Mouse (Mus musculus) common myeloid progenitor, adult 5-6 weeks (primary cell): Measurements from ENCODE around the gene Skap1. TPM values are rescaled to one million over a fixed set of nuclear protein-coding genes. Genes with fewer than 3 reads are reported as not detected.
"Not testable (repeated sequence)": the region's sequence is repeated elsewhere in the genome, so short reads cannot be mapped to it uniquely, and the experiment has no call there.

Experiments used
- ATAC-seq: replicated peaks from 2 replicates; pipeline ENCODE4 v1.8.0; 2016; ENCODE audit warnings: low read depth, mild to moderate bottlenecking, moderate TSS enrichment, inconsistent platforms; ENCODE audit not compliant: poor library complexity, severe bottlenecking
- total RNA-seq: library from RNA; stranded (forward); fragments of 200-1000, 187-1606 nt; gene quantifications from 2 replicates; pipeline ENCODE4 v1.2.3, GENCODE M21; 2017

The Skap1 gene
- total RNA-seq, 1 experiment from 2014 or later = not detected

DNA sequence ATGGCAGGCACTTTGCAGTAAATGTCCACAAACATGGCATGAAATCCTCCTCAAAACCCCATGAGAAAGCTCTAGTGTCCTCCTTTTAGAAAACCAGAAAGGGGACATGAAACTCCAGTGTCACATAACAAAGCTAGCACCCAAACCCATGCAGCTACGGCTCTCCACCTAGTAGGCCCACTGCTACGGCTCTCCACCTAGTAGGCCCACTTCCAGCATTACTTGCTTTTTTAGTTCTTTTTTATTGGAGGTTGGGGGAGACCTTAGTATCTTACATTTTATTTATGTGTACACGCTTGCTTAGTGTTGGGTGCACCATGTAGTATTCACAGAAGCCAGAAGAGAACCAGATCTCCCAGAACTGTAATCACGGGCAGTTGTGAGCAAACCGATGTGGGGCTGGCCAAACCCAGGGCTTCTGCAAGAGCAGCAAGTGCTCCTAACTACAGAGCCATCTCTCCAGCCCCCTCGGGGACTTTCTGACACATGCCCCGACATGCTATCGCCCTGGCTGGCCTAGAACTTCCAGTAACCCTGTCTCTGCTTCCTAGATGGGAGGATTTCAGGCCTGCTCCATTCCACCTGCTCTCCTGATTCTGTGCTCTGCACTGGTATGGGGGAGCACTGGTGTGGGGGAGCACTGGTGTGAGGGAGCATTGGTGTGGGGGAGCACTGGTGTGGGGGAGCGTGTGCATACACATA lies 307.0 kb downstream of the Skap1 start:
- ATAC-seq = no peak

DNA sequence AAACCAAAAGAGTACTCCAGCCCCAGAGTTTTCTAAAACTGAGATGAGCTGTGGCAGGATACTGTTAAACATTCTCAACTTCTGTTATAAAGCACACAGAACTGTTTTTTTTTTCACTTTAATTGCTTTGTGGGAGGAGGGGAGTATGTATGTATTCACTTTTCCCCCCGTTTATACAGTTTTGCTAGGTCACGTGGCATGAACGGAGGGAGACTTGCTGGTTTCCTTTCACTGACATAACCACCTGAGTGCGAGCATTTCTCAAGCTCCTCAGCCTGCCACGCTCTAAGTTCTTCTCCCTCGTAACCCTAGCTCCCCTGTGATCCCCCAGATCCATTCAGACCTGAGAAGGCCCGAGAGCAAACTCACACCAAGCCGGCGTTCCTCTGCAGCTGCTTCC lies 308.0 kb downstream of the Skap1 start:
- no peak for ATAC-seq

DNA sequence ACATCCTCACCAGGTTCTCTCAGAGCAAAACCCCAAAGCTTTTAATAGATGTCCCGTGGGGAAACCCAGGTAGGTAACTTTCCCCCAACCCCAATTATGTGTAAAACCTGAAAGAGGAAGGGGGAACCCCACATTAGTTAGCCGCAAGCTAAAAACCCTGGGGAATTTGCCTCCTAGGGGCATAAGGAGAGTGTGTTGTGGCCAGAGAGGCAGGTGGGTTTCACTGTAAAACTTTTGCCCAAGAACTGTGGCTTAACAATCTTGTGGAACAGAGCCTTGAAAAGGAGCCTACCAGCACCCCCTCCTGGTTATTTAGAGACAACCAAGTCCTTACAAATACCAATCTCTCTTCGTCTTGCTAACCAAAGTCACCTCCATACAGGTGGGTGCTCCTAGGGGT lies 310.1 kb downstream of the Skap1 start:
- ATAC-seq = no peak

DNA sequence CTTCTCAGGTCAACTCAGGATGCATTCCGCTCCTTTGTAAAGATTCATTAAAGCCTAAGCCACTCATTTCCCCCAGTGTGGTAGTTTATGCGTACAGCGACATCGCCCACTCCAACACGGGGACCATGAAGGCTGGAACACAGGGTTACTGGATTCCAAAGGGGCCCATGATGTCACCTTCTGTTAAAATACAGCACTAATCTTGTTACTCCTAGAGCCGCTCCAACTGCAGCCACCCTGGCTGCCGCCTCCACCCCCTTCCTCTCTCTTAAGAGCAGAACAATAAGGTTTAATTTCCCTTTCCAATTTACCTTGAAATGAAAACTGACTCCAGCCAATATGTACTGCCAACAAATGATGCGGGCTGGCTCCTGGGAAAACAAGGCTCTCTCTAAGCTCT lies 310.7 kb downstream of the Skap1 start:
- ATAC-seq = no peak

GRCm38 (mm10) chr11:96775665-96776064 lies 311.3 kb downstream of the Skap1 start:
- ATAC-seq = no peak

DNA sequence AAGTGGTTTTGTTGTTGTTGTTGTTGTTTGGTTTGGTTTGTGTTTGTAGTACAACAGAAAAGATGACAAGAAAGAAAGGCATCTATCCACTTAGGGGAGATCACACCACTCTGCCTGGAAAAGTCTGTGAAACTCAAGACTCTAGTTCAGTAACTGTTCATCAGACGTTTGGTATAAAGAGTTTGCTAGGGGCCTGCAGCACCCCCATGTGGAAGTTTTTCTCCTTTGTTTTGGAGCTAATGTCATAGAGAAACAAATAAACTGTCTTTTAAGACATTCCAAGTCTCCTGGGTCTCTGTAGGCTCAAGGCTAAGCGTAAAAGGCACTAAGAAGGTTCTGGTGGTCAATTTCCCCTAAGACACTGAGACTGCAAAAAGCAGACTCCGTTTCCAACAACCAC lies 311.7 kb downstream of the Skap1 start:
- ATAC-seq = no peak

DNA sequence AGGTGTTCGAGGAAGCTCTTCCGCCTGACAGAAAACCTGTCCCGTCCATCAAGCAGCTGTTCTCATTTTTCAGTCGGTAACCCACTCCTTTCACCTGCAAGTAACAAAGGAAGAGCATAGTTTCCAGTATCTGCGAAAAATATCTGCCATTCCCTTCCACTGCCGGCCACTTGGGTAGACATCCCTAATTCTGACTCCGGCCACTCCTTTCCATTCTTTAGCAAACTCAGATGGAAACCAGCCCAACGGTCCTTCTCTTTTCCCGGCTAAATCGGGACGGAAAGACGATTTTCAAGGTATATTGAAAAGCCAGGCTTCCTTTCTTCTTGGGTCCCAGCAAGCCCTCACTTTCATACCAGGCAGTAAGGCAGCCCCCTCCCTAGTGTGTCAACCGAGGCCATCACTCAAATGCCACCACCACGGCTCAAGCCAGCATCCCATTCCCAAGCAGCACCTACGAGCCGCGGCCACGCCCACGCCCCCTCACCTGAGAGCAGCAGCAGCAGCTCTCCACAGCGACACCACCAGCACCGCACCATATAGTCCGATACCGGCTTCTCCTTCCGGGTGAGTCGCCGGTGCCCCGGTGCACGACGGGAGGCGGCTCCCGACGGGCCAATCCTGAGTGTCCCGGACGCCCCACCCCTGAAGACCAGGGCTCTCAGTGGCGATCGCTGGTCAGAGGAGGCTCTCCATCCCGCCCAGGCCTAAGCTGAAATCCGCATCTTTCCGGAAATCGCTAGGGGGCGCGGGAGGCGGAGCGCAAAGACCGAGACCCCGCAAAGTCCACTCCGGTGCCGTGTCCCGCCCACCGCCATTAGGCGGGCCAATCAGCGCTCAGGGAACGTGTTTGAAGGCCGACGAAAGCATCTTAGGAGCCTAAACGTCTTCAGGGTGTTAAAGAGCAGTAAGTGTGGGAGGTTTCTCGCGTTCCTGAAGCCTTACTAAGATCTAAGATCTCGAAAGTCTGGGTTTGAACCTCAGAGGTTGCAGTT lies 312.9 kb downstream of the Skap1 start, which contains the start of gene Snx11:
Gene Snx11, minus strand, starts transcription at position 592 of the 995 bp plus-strand sequence.
- peak; percentile 97 for ATAC-seq

- not testable (repeated sequence) for ATAC-seq
These were observed 313.8 kb downstream of the Skap1 start for GRCm38 (mm10) chr11:96778061-96778627.

- no peak for ATAC-seq
These were observed 315.9 kb downstream of the Skap1 start for GRCm38 (mm10) chr11:96780306-96780705.

DNA sequence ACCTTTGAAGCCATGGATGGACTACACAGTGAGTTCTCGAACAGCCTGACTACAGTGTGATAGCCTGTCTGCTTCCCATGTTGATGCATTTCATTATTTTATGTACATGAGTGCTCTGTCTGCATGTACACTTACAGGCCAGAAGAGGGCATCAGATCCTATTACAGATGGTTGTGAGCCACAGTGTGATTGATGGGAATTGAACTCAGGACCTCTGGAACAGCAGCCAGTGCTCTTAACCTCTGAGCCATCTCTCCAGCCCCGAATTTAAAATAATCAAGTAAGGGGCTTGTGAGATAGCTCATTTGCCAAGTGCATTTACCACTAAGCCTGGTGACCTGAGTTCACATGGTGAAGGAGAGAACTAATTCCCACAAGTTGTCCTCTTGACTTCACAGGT lies 317.0 kb downstream of the Skap1 start:
- no peak for ATAC-seq

DNA sequence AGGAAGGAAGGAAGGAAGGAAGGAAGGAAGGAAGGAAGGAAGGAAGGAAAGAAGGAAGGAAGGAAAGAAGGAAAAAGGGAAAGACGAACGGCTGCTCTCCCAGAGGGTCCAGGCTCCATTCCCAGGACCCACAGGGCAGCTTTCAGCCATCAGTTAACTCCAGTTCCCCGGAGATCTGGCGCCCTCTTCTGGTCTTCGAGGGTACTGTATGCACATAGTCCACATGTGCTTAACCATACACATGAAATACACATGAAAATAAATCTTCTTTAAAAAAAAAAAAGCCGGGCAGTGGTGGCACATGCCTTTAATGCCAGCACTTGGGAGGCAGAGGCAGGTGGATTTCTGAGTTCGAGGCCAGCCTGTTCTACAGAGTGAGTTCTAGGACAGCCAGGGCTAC lies 320.5 kb downstream of the Skap1 start:
- not testable (repeated sequence) for ATAC-seq

GRCm38 (mm10) chr11:96786731-96787450 lies 322.5 kb downstream of the Skap1 start:
- no peak for ATAC-seq

DNA sequence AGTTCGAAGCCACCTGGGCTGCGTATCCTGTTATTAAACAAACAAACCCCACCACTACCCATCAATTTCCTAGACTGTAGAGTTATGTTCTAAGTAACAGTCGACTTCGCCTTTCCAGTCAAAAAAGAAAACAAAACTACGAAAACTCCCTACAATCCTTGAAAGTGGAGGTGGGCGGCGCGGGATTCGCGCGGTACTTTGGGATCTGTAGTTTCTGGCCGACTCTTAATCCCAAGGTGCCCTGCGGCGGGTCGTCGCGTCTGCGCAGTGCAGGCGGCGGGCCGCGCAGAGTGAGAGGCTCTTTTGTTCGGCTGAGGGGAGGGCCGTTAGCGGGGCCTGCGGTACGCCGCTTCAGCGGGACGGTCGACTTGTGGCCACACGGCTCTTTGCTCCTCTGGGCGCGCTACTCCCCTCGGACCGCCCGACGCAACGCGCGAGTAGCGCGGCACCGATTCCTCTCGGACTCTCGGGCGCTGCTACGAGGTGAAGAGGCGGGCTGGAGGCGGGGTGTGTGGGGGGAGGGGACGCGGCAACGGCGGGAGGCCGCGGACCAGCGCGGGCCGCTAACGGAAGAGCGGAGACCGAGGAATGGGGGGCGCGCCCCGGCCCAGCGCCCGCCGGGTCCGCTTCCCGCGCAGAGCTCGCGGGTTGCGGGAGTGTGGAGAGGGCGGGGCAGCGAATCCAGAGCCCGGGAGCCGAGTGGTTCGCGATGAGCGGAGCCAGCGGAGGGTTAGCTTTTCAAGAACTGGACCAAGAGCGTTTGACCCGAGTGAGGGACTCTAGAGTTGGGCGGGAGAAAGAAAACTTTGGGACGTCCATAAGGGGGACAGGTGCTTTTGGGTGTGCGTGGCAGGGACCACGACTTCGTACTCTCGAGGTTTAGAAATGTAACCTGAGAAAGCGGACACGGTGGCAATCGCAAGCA lies 324.7 kb downstream of the Skap1 start, which contains the start of gene Cbx1:
Gene Cbx1, plus strand, starts transcription at position 257 of the 925 bp plus-strand sequence.
- peak; percentile 87 for ATAC-seq

GRCm38 (mm10) chr11:96789990-96790389 lies 325.6 kb downstream of the Skap1 start:
- no peak for ATAC-seq

GRCm38 (mm10) chr11:96790681-96791080 lies 326.3 kb downstream of the Skap1 start:
- ATAC-seq = no peak

- no peak for ATAC-seq
These were observed 331.1 kb downstream of the Skap1 start for GRCm38 (mm10) chr11:96795491-96795890.

- no peak for ATAC-seq
These were observed 331.7 kb downstream of the Skap1 start for GRCm38 (mm10) chr11:96796081-96796480.

- ATAC-seq = peak; percentile 42
These were observed 332.2 kb downstream of the Skap1 start for GRCm38 (mm10) chr11:96796586-96796985.

- ATAC-seq = no peak
These were observed 335.1 kb downstream of the Skap1 start for GRCm38 (mm10) chr11:96799511-96799910.
